Mouse (Mus musculus) limb, embryonic 14.5 days (tissue): ENCODE measurements around the gene Mfge8. TPM values are rescaled to one million over a fixed set of nuclear protein-coding genes. Genes with fewer than 3 reads are reported as not detected.

ENCODE experiments used
- ATAC-seq: fragments of 200-750 bp; cut with Nextera tagmentation; 2 replicates; pipeline ENCODE4 v1.8.0; 2017; ENCODE audit warnings: low read depth, moderate number of reproducible peaks, moderate TSS enrichment; ENCODE audit not compliant: low FRiP score
- DNase-seq: peaks from one replicate; pipeline ENCODE4 v3.0.0-alpha.2; 2015; ENCODE audit warnings: low spot score
- H3K27ac ChIP-seq: fragments of 300-500 bp; sonication (generic); replicated peaks from 2 replicates; pipeline ENCODE4 v1.5.1; 2014; ENCODE audit warnings: low read depth, mild to moderate bottlenecking, low read length, moderate library complexity, mixed read lengths
- H3K27me3 ChIP-seq: fragments of 300-500 bp; sonication (generic); 2 replicates; pipeline ENCODE4 v1.6.1; 2014; ENCODE audit warnings: low read length, mixed read lengths; ENCODE audit not compliant: control insufficient read depth, insufficient read depth
- H3K36me3 ChIP-seq: fragments of 300-500 bp; sonication (generic); 2 replicates; pipeline ENCODE4 v1.6.1; 2014; ENCODE audit warnings: mild to moderate bottlenecking, low read length, moderate library complexity, mixed read lengths; ENCODE audit not compliant: control insufficient read depth, insufficient read depth
- H3K4me1 ChIP-seq: fragments of 300-500 bp; sonication (generic); 2 replicates; pipeline ENCODE4 v1.6.1; 2014; ENCODE audit warnings: antibody characterized with exemption, low read length, mixed read lengths; ENCODE audit not compliant: control insufficient read depth, insufficient read depth
- H3K4me2 ChIP-seq: fragments of 300-500 bp; sonication (generic); replicated peaks from 2 replicates; pipeline ENCODE4 v1.6.1; 2014; ENCODE audit warnings: low read depth, mild to moderate bottlenecking, low read length, moderate library complexity; ENCODE audit not compliant: severe bottlenecking
- H3K4me3 ChIP-seq: fragments of 300-500 bp; sonication (generic); replicated peaks from 2 replicates; pipeline ENCODE4 v1.5.1; 2014; ENCODE audit warnings: low read length
- H3K9ac ChIP-seq: fragments of 300-500 bp; sonication (generic); 2 replicates; pipeline ENCODE4 v1.6.1; 2014; ENCODE audit warnings: mild to moderate bottlenecking, low read depth, low read length, moderate library complexity; ENCODE audit not compliant: severe bottlenecking
- H3K9me3 ChIP-seq: fragments of 300-500 bp; sonication (generic); 2 replicates; pipeline ENCODE4 v1.6.1; 2016; ENCODE audit warnings: low read length; ENCODE audit not compliant: control insufficient read depth
- POLR2A ChIP-seq: fragments of 200-500 bp; IDR thresholded peaks from 2 replicates; pipeline ENCODE4 v1.8.0; 2012; ENCODE audit warnings: inconsistent platforms, mild to moderate bottlenecking, moderate library complexity, borderline replicate concordance; ENCODE audit not compliant: insufficient read depth, insufficient read length; ENCODE audit errors: extremely low read depth
- WGBS: fragments of 180-500 bp; shearing (Covaris S2); extraction: QIAGEN DNeasy Blood & Tissue Kit; methylation state at CpG from one replicate; pipeline ENCODE4 v1.1.7; 2014; 5-methylcytosine and 5-hydroxymethylcytosine counted together
- polyA plus RNA-seq, 2 experiments: library from polyadenylated mRNA; depleted of rRNA in 1 of 2; stranded (reverse) in 1 of 2; unstranded in 1 of 2; fragments of >200 nt; fragmentation: Nextera tagmentation in 1 of 2; extraction: Ambion mirVana in 1 of 2; gene quantifications; 2 replicates each; pipeline versions ENCODE4 v1.2.1 to v1.2.3; 2012 to 2014

Gene Mfge8
- polyA plus RNA-seq, 2 experiments = 151 to 166 TPM

DNA sequence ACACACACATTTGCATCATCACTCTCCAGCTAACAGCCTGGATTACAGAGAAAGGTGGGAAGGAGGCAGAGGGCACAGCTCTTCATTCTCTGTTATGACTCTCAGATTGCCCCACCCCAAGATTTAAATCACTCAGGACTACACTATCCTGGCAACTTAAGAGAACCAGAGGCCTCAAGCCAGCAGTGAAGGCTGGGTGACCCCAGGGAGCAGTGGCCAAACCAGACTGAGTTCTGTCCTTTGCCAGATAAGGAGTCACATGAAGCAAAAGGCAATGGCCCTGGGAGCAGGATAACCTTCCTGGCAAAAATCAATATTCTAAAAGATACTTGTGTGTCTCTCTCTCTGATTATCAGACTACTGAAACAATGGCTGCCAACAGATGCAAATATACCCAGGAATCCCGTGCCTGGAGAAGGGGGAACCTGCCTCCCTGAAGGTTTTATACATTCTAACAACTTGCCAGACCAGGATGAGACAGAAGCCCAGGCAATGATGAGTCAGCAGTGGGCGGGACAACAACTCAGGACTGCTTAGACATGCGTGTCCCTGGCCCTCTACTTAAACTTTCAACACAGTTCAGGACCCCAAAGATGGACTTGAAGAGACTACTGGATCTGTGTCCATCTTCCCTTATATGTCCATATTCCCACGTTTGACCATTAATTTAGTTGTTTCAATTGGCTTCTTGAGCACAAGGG is 8.8 kb downstream of the Mfge8 start:
- peaks cover 61% of the 10 kb centered on the region for H3K36me3 ChIP-seq
- no peaks in the 10 kb centered on the region for H3K9me3 ChIP-seq
- H3K27ac ChIP-seq = no peak overlapping the region
- ATAC-seq (no peak), DNase-seq (no peak)
- H3K4me1 ChIP-seq = no peaks in the 10 kb centered on the region
- H3K27me3 ChIP-seq = no peaks in the 10 kb centered on the region
- WGBS = 66% methylated on average over 4 of the region's 4 CpGs
- H3K4me2 ChIP-seq = no peak overlapping the region
- H3K9ac ChIP-seq = no peak overlapping the region
- H3K4me3 ChIP-seq = no peak overlapping the region
- no peak for TF ChIP-seq POLR2A

DNA sequence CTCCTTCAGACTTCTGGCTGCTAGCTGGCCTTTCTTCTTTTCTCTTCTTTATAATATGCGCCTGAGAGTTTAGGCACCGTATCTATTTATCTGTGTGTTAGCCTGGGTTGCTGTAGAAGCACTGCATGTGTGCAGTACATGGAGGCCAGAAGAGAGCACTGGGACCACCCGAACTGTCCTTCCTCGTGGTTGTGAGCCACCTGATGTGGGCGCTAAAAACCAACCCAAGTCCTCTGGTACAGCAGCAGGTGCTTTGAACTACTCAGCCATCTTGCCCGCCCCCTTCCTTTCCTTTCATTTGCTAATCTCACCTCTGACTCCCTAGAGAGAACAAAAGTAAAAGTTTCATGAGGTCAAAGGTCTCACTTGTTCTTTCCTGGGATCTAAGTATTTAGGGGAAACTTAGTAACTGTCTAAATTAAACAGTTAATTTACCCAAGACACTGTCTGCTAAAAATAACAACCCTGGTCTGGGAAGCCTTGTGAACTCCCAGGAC is 9.5 kb downstream of the Mfge8 start:
- H3K9me3 ChIP-seq = no peaks in the 10 kb centered on the region
- no peaks in the 10 kb centered on the region for H3K27me3 ChIP-seq
- no peak overlapping the region for H3K27ac ChIP-seq
- no peak overlapping the region for H3K4me2 ChIP-seq
- peaks cover 60% of the 10 kb centered on the region for H3K36me3 ChIP-seq
- H3K9ac ChIP-seq = no peak overlapping the region
- H3K4me1 ChIP-seq = no peaks in the 10 kb centered on the region
- no peak overlapping the region for H3K4me3 ChIP-seq
- 66% methylated on average over 6 of the region's 6 CpGs for WGBS
- DNase-seq (no peak), ATAC-seq (no peak)
- TF ChIP-seq POLR2A = no peak

- no peak for DNase-seq
- no peaks in the 10 kb centered on the region for H3K27me3 ChIP-seq
These were observed 15.5 kb downstream of the Mfge8 start for GRCm38 (mm10) chr7:79133391-79133790.

GRCm38 (mm10) chr7:79130843-79131444 is 17.9 kb downstream of the Mfge8 start, which contains the start of gene Hapln3:
Gene Hapln3, minus strand, starts transcription at chr7:79131018.
- no peaks in the 10 kb centered on the region; the same call in 1 of the 2 replicates for H3K4me1 ChIP-seq
- TF ChIP-seq POLR2A = no peak
- no peaks in the 10 kb centered on the region for H3K27me3 ChIP-seq
- WGBS = 6% methylated on average over 19 of the region's 19 CpGs
- no peak within 1 kb of the TSS for H3K27ac ChIP-seq
- no peaks in the 10 kb centered on the region for H3K9me3 ChIP-seq
- peak within 1 kb of the TSS; percentile 41 for H3K4me2 ChIP-seq
- H3K9ac ChIP-seq = peak within 1 kb of the TSS; percentile 28; the same call in 1 of the 2 replicates
- no peak for DNase-seq
- ATAC-seq = no peak
- H3K36me3 ChIP-seq = peaks cover 22% of the 10 kb centered on the region
- H3K4me3 ChIP-seq = peak within 1 kb of the TSS; percentile 21

More at GRCm38 (mm10) chr7:79133391-79133790, 15.5 kb downstream of the Mfge8 start:
- Histone ChIP-seq H3K9me3 (no peaks in the 10 kb centered on the region), H3K9ac (no peak overlapping the region), H3K36me3 (peaks cover 38% of the 10 kb centered on the region), H3K4me1 (no peaks in the 10 kb centered on the region; the same call in 1 of the 2 replicates), H3K27ac (no peak overlapping the region), H3K4me2 (no peak overlapping the region), H3K4me3 (no peak overlapping the region)
- TF ChIP-seq POLR2A = no peak
- no peak for ATAC-seq
- WGBS = 32% methylated on average over 6 of the region's 6 CpGs

DNA sequence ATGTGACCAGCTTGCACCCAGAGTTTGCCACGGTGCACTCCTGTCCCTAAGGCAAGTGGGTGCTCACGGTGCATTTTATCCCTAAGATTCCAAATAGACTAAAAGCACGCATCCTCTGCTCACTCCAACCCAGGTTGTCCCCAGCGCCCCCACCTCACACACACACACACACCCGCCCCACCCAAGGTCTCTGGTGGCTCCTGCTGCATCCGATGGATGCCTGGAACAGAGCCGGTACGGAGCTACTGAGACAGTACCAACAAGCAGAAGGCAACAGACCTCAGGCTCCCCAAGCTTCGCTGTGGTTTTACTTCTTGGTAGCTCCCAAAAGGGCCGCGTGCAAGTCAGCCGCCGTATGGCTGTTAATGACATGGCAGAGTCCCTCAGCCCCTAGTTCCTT is 18.5 kb downstream of the Mfge8 start:
- Histone ChIP-seq H3K4me2 (peak overlapping the region; percentile 41), H3K4me1 (no peaks in the 10 kb centered on the region; the same call in 1 of the 2 replicates), H3K9ac (0 out of 2 replicates have a peak overlapping the region, but pooled peaks have one; percentile 28), H3K36me3 (peaks cover 18% of the 10 kb centered on the region), H3K4me3 (peak overlapping the region; percentile 21), H3K9me3 (no peaks in the 10 kb centered on the region), H3K27ac (no peak overlapping the region), H3K27me3 (no peaks in the 10 kb centered on the region)
- 11% methylated on average over 13 of the region's 13 CpGs for WGBS
- no peak for DNase-seq
- ATAC-seq = no peak
- no peak for TF ChIP-seq POLR2A
